Mouse (Mus musculus) spleen, postnatal 0 days (tissue): ENCODE results near the gene Trim30b. TPM values are rescaled to one million over a fixed set of nuclear protein-coding genes. Genes with fewer than 3 reads are reported as not detected.

Source experiments
- polyA plus RNA-seq: library from polyadenylated mRNA; unstranded; fragments of >200 nt; fragmentation: Nextera tagmentation; extraction: Ambion mirVana; gene quantifications from 2 replicates; pipeline ENCODE4 v1.2.1, GENCODE M21; 2015

The Trim30b gene
- polyA plus RNA-seq, result 6.6 and 7.3 TPM in 2 replicates

DNA sequence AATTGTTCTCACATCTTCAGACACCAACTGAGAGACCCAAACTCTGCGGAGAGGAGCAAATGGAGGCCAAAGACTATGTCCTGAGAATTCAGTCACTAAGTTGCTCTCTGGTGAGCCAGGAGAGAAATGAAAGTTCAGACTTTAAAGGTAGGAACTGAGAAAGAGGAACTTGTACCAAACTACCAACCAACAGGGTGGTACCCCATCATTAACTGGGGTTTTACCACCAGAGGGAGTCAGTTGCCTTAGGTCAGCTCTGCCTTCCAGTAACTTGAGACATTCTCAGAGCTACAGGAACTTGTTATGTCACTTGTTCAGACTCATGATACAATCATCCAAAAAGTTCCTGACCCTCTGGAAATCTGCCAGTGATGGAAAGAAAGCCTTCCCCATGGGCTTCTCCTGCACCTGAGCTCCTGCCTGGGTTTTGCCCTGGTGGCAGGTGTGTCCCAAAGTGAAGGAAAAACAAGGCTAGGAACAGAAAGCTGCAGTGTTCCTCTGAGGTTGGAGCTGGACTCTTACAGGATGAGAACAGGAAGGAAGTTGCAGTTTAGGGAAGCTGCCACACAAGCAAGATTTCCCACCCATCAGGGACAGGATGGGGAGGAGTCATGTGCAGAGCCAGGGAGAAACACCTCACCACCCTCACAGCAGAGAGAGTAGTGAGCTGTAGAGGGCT, at the start of gene Trim30b:
TSS of gene Trim30b (minus strand) at position 149 of the 679 bp plus-strand sequence.

DNA sequence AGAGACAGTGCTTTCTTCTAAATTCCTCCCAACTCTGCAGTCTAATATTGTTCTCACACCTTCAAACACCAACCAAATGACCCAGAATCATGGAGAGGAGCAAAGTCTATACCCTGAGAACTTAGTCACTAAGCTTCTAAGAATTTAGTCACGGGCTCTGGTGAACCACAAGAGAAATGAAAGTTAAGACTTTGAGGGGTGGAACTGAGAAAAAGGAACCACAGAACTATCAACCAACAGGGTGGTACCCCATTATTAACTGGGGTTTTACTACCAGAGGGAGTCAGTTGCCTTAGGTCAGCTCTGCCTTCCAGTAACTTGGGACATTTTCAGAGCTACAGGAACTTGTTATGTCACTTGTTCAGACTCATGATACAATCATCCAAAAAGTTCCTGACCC, 31.0 kb upstream of the Trim30b start, which contains the start of gene Trim30c:
TSS of gene Trim30c (minus strand) at position 140 of the 400 bp plus-strand sequence.

DNA sequence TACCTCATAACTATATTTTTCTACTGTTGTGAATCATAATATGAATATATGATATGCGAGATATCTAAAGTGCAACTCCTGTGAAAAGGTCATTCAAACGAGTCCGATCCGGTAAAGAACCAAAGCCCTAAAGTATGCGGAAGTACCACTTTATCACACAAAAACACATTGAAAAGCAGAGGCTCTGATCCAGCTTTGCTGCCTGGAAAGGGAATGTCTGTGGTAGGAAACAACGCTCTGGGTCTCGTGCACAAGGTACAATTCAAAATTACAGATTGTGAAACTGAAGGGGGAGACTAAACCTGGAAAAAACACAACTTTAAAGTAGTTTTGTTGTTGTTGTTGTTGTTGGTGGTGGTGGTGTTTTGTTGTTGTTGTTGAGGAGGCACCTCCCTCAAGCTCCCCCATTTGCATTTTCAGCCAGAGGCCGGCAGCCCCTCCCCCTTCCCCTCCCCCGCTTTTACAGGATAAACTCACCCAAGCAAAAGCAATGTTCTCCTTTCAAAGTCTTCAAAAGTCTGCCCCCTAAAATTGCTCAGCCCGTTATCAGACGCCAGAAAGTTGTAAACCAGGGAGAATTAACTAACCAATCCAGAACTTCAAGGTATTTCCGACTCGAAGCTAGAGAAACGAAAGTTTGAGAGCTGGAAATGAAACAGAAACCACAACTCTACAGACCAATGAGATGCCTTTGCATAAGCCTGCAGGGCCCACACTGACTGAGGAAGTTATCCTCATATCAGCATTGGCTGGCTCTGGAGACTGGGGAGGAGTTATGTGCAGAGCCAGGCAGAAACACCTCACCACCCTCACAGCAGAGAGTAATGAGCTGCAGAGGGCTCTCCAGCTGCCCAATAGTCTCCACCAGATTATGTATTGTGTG, 16.7 kb downstream of the Trim30b start, which contains the start of gene Trim12c:
TSS of gene Trim12c (minus strand) at position 646 of the 883 bp plus-strand sequence.

DNA sequence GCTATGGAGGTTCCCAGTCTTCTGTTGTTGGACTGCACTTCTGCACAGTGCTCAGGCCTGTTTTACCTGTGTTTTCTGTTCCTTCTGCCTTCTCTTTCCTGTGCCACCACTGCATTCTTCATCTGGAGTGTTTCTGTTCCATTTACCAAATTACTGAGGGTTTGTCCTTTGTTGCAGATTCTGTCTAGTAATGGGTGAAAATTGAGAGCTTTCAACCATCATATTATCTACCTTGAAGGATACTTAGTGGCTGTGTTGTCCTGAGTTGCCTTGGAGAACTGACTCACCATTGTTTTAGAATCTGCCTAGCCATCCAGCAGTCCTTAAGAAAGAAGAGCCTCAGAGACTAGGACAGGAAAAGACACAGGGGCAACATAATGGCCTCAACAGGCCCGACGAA, 40.5 kb downstream of the Trim30b start, which contains the start of gene Trim34b:
TSS of gene Trim34b (plus strand) at position 301 of the 400 bp plus-strand sequence.

DNA sequence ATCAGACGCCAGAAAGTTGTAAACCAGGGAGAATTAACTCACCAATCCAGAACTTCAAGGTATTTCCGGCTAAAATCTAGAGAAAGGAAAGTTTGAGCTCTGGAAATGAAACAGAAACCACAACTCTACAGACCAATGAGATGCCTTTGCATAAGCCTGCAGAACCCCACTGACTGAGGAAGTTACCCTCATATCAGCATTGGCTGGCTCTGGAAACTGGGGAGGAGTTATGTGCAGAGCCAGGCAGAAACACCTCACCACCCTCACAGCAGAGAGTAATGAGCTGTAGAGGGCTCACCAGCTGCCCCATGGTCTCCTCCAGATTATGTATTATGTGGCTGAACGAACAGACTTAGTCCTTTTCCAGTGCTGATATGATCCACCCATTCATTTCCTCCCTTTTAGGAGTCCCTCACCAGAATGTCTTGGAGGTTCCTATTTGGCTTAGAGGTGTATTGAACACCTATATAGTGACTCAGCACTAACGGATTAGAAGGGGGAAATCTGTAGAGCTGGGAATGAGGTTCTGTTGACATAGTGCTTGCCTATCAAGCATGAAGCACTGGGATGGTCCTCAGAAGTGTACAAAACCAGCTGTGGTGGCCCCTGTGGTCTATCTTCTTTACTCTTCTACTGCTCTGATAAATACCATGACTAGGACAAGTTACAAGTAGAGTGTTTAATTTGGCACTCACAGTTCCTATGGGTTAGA, 54.2 kb downstream of the Trim30b start, which contains the start of gene Trim12a:
TSS of gene Trim12a (minus strand) at position 98 of the 712 bp plus-strand sequence.

Other genes starting within 250 kb of the Trim30b start
- not detected in 2 replicates for gene Ubqln5, start 240.1 kb downstream of the Trim30b start, polyA plus RNA-seq
- gene Olfr643, start 232.5 kb downstream of the Trim30b start, polyA plus RNA-seq, result not detected in 2 replicates
- gene Ubqln3, start 226.6 kb downstream of the Trim30b start, polyA plus RNA-seq, result not detected in 2 replicates
- not detected in 2 replicates for gene Ubqlnl, start 219.3 kb downstream of the Trim30b start, polyA plus RNA-seq
- 0.07 TPM in 1 of 2 replicates, not detected in the other for gene Olfm5, start 205.1 kb downstream of the Trim30b start, polyA plus RNA-seq
- gene Olfr648, start 186.5 kb downstream of the Trim30b start, polyA plus RNA-seq, result 0.08 and 0.15 TPM in 2 replicates
- gene Olfr649, start 173.9 kb downstream of the Trim30b start, polyA plus RNA-seq, result not detected in 2 replicates
- 0.65 and 1.2 TPM in 2 replicates for gene Trim6, start 151.1 kb downstream of the Trim30b start, polyA plus RNA-seq
- 5.6 and 7.4 TPM in 2 replicates for gene Trim34a, start 125.4 kb downstream of the Trim30b start, polyA plus RNA-seq
- 2.3 and 2.9 TPM in 2 replicates for gene Trim5, start 81.8 kb downstream of the Trim30b start, polyA plus RNA-seq
- 13.9 and 19.1 TPM in 2 replicates for gene Trim12a, start 54.4 kb downstream of the Trim30b start, polyA plus RNA-seq
- gene Trim34b, start 40.4 kb downstream of the Trim30b start, polyA plus RNA-seq, result 0.13 TPM in 1 of 2 replicates, not detected in the other
- 5.1 and 7.7 TPM in 2 replicates for gene Trim12c, start 16.5 kb downstream of the Trim30b start, polyA plus RNA-seq
- 0.32 and 0.52 TPM in 2 replicates for gene Trim30c, start 31.0 kb upstream of the Trim30b start, polyA plus RNA-seq
- 9.0 and 12.5 TPM in 2 replicates for gene Trim30a, start 95.3 kb upstream of the Trim30b start, polyA plus RNA-seq
- 6.6 and 8.9 TPM in 2 replicates for gene Trim30d, start 138.0 kb upstream of the Trim30b start, polyA plus RNA-seq
- gene Olfr651, start 180.2 kb upstream of the Trim30b start, polyA plus RNA-seq, result not detected in 2 replicates
- not detected in 2 replicates for gene Olfr652, start 191.0 kb upstream of the Trim30b start, polyA plus RNA-seq
- gene Olfr653, start 207.4 kb upstream of the Trim30b start, polyA plus RNA-seq, result not detected in 2 replicates
- gene Olfr654, start 217.1 kb upstream of the Trim30b start, polyA plus RNA-seq, result not detected in 2 replicates
- not detected in 2 replicates for gene Olfr655, start 231.9 kb upstream of the Trim30b start, polyA plus RNA-seq
- gene Olfr656, start 244.1 kb upstream of the Trim30b start, polyA plus RNA-seq, result not detected in 2 replicates